Mouse (Mus musculus) C2C12 (cell line): ENCODE measurements around the gene Rcl1. TPM values are rescaled to one million over a fixed set of nuclear protein-coding genes. Genes with fewer than 3 reads are reported as not detected.

Experiments
- H3K27me3 ChIP-seq: one replicate; pipeline ENCODE4 v1.6.1; 2011; ENCODE audit not compliant: control insufficient read depth, insufficient read depth, insufficient read length
- H3K36me3 ChIP-seq: one replicate; pipeline ENCODE4 v1.6.1; 2011; ENCODE audit not compliant: control insufficient read depth, insufficient read depth
- H3K4me3 ChIP-seq: one replicate; pipeline ENCODE4 v1.5.1; 2011; ENCODE audit warnings: mild to moderate bottlenecking, control low read depth; ENCODE audit not compliant: poor library complexity, insufficient read depth, severe bottlenecking
- H3K79me2 ChIP-seq: one replicate; pipeline ENCODE4 v1.6.1; 2011; ENCODE audit not compliant: control insufficient read depth, insufficient read depth
- H3K79me3 ChIP-seq: one replicate; pipeline ENCODE4 v1.6.1; 2011; ENCODE audit warnings: low read depth, control low read depth
- H3ac ChIP-seq: one replicate; pipeline ENCODE3; 2011; ENCODE audit warnings: low read depth; ENCODE audit not compliant: control insufficient read depth, insufficient read length
- CEBPB ChIP-seq: IDR thresholded peaks from one replicate; pipeline ENCODE4 v1.6.1; 2011; ENCODE audit warnings: low read depth, mild to moderate bottlenecking, control low read depth, moderate library complexity
- CTCF ChIP-seq: IDR thresholded peaks from one replicate; pipeline ENCODE4 v1.5.1; 2011; ENCODE audit not compliant: control insufficient read depth, insufficient read depth, insufficient read length
- FOSL1 ChIP-seq: IDR thresholded peaks from one replicate; pipeline ENCODE4 v1.8.0; 2011; ENCODE audit warnings: mild to moderate bottlenecking, low read length; ENCODE audit not compliant: poor library complexity, insufficient read depth, severe bottlenecking
- MAX ChIP-seq: IDR thresholded peaks from one replicate; pipeline ENCODE4 v1.6.1; 2011; ENCODE audit warnings: mild to moderate bottlenecking, control low read depth
- MYOD1 ChIP-seq: IDR thresholded peaks from one replicate; pipeline ENCODE4 v1.6.1; 2011; ENCODE audit warnings: low read depth; ENCODE audit not compliant: control insufficient read depth, insufficient read length
- MYOG ChIP-seq: IDR thresholded peaks from one replicate; pipeline ENCODE4 v1.6.1; 2011; ENCODE audit not compliant: control insufficient read depth, insufficient read length; ENCODE audit errors: extremely low read depth
- USF1 ChIP-seq: IDR thresholded peaks from one replicate; pipeline ENCODE4 v1.6.1; 2011; ENCODE audit warnings: low read depth, mild to moderate bottlenecking, control low read depth, moderate library complexity
- long read RNA-seq, 2 experiments: library from polyadenylated mRNA; unstranded; transcript quantifications; one replicate each; pipeline ENCODE4 v2.0.0; 2019 to 2020
- polyA plus RNA-seq: library from polyadenylated mRNA; unstranded; fragments of >200 nt; fragmentation: generic; extraction: Trizol; gene quantifications from one replicate; pipeline ENCODE4 v1.2.1, GENCODE M21; 2012; ENCODE audit warnings: missing spikeins

Rcl1 gene
- polyA plus RNA-seq = 45.4 TPM
- long read RNA-seq, experiment 1, transcript Rcl1-201 (9 exons, 1,803 nt) = major isoform, 28 of 33 reads
- long read RNA-seq, experiment 1, partial matches to known transcripts = 3 of 33 reads
- long read RNA-seq, experiment 1, other reads (novel, unspliced or antisense) = 1 of 33 reads
- long read RNA-seq, experiment 2, transcript Rcl1-201 (9 exons, 1,803 nt) = major isoform, 378 of 395 reads
- long read RNA-seq, experiment 2, transcript Rcl1-202 (9 exons, 1,884 nt) = minor isoform, 5 of 395 reads
- long read RNA-seq, experiment 2, partial matches to known transcripts = 3 of 395 reads
- long read RNA-seq, experiment 2, other reads (novel, unspliced or antisense) = 9 of 395 reads

DNA sequence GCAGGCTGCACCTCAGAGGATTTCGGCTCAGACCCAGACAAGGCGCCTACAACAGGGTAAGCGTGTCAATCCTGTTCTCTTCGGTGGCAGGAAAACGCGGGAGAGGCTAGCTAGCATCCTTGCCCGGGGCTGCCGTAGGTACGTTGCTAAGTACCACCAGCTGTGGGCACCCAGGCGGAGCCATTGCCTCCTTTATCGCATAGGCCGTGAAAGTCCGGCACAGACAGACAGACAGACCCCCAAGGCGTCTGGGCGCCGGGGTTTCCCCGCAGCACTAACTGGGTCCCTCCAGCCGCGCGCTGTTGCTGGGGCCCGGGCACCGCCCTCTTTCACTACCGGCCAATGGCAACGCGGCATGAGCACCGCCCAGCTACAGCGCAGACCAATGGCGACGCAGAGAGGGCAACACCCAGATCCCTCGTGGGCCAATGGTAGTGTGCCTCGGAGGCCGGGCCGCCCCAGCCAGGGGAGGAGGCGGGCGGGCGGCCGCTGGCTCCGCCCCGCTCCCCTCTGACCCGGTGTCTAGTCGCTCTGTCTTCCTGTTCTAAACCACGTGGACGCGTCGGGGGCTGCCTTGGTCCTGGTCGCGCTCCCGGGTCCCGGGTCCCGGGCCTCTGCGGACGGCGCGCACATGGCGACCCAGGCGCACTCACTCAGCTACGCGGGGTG lies at the start of gene Rcl1:
Gene Rcl1, plus strand, starts transcription at position 502 of the 669 bp plus-strand sequence.
- H3K79me2 ChIP-seq = peaks cover 48% of the 10 kb centered on the region
- H3K4me3 ChIP-seq = peak within 1 kb of the TSS; percentile 93
- H3ac ChIP-seq = peak within 1 kb of the TSS; percentile 97
- H3K27me3 ChIP-seq = no peaks in the 10 kb centered on the region
- TF ChIP-seq MYOD1 = no peak
- TF ChIP-seq CTCF = no peak
- TF ChIP-seq CEBPB = no peak
- no peak for TF ChIP-seq MYOG
- TF ChIP-seq USF1 = peak; percentile 39
- TF ChIP-seq MAX = no peak
- no peak for TF ChIP-seq FOSL1
- peaks cover 44% of the 10 kb centered on the region for H3K79me3 ChIP-seq
- no peaks in the 10 kb centered on the region for H3K36me3 ChIP-seq

DNA sequence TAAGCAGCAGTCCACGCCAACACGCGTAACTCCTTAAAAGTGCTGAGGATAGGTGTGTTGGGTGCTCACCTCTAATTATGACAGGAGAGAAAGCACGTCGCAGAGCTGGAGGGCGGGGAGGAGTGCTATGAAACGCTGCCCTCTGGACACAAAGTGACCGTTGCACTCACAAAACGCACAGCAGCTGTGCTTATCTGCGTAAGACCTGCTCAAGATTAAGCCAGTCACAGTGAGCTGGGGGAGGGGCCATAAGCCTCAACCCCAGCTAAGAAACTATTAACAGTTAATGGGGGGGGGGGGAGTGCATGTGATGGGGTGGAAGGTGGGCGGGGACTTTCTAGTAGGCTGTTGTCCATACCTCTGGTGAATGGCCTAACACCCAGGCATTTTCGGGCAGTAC lies 48.4 kb upstream of the Rcl1 start:
- Histone ChIP-seq H3K27me3 (no peaks in the 10 kb centered on the region), H3ac (no peak overlapping the region), H3K79me3 (no peaks in the 10 kb centered on the region), H3K4me3 (no peak overlapping the region), H3K79me2 (no peaks in the 10 kb centered on the region), H3K36me3 (no peaks in the 10 kb centered on the region)
- TF ChIP-seq USF1 (no peak), CTCF (no peak), CEBPB (no peak), MYOD1 (no peak), FOSL1 (no peak), MYOG (no peak), MAX (no peak)

DNA sequence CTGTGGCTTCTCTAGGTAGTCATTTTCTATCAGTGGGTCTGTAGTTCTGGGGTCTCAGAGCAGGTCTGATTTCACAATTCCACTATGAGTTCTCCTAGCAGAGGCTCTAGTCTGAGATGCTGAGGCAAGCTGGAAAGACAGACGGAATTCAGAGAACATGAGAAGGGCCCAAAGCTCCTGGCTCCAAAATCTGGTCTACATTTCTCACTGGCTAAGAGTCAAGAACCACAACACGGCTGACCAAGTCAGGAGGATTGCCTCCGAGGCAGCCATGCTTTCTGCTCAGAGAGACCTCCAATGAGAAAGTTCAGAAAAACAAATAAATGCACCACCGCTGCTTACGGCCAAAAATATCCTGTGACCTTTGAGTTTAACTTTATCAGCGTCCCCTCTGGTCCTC lies 46.6 kb upstream of the Rcl1 start:
- Histone ChIP-seq H3K36me3 (no peaks in the 10 kb centered on the region), H3K79me2 (no peaks in the 10 kb centered on the region), H3K27me3 (no peaks in the 10 kb centered on the region), H3K4me3 (no peak overlapping the region), H3K79me3 (no peaks in the 10 kb centered on the region), H3ac (no peak overlapping the region)
- TF ChIP-seq CTCF (no peak), MAX (no peak), FOSL1 (no peak), MYOG (no peak)

DNA sequence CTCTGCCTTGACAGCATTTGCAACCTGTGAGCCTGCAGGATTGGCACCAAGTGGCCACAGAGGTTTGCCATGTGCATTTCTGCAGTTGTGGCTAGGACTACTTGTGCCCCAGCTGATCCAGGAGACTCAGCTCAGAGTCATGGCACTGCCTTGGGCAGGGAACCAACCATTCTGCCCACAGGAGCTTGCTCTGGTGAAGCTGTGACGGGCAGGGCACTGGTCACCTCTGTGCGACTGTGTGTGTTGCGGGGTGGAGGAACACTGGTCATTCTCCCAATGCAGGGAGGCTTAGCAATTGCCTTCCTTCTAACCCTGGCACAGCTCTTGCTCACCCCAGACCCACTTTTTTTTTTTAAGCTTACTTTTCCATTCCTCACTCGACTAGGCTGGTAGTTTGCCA lies 45.7 kb upstream of the Rcl1 start:
- Histone ChIP-seq H3K79me2 (no peaks in the 10 kb centered on the region), H3K4me3 (no peak overlapping the region), H3K27me3 (no peaks in the 10 kb centered on the region), H3K36me3 (no peaks in the 10 kb centered on the region), H3ac (no peak overlapping the region), H3K79me3 (no peaks in the 10 kb centered on the region)
- TF ChIP-seq USF1 (no peak), MYOG (no peak)

DNA sequence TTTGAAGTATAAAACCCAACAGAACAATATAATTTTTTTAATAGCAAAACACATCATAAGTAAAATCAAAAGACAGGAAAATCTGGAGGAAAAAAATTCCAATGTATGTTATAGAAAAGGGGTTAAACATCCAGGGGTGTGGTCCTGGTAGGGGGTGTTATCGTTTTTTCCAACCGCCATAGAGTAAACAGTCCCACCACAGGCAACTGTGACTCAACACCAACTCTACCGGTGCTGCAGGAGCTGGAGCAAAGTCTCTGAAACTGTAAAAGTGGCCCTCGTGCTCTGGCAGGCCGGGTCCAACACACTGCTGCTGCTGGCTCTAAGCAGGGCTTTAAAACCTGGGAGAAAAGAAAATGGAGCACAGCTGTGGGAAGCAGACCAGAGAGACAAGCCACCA lies 42.4 kb upstream of the Rcl1 start:
- no peak overlapping the region for H3K4me3 ChIP-seq
- no peaks in the 10 kb centered on the region for H3K36me3 ChIP-seq
- no peaks in the 10 kb centered on the region for H3K79me3 ChIP-seq
- no peaks in the 10 kb centered on the region for H3K27me3 ChIP-seq
- TF ChIP-seq FOSL1 (no peak), MYOG (no peak), CTCF (no peak), CEBPB (no peak), MYOD1 (no peak), MAX (no peak), USF1 (no peak)
- no peak overlapping the region for H3ac ChIP-seq
- no peaks in the 10 kb centered on the region for H3K79me2 ChIP-seq

DNA sequence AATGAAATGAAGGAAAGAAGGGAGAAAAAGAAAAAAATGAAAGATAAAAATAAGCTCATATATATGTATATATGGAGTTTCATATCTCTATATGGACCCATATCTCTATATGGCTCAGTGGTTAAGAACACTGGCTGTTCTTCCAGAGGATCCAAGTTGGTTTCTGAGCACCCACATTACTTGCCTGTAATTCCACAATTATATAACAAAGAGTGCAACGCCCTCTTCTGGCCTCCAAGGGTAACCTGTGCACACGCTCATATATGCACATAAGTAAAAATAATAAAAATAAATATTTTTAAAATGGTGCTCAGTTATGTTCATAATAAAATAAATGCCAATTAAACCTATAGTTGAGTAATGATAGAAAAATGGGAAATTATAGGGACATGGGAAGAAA lies 41.5 kb upstream of the Rcl1 start:
- no peak for TF ChIP-seq CEBPB
- no peak for TF ChIP-seq FOSL1
- TF ChIP-seq MYOD1 = no peak
- TF ChIP-seq CTCF = no peak
- TF ChIP-seq MAX = no peak
- no peak for TF ChIP-seq USF1
- TF ChIP-seq MYOG = no peak
- H3ac ChIP-seq = no peak overlapping the region
- no peak overlapping the region for H3K4me3 ChIP-seq
- no peaks in the 10 kb centered on the region for H3K27me3 ChIP-seq
- H3K79me3 ChIP-seq = no peaks in the 10 kb centered on the region
- no peaks in the 10 kb centered on the region for H3K79me2 ChIP-seq
- no peaks in the 10 kb centered on the region for H3K36me3 ChIP-seq
